Mouse (Mus musculus) kidney, postnatal 25 days (tissue): Measurements from ENCODE around the gene Ccnf.

Source experiments
- DNase-seq, 2 experiments: peaks; one replicate each; pipeline ENCODE4 v3.0.0; 2021; ENCODE audit warnings: mixed read lengths in 2 of 2

Gene Ccnf

GRCm38 (mm10) chr17:24251320-24252069 lies at the start of gene Ccnf:
Gene Ccnf (minus strand): TSS chr17:24251484.
- DNase-seq: peak; percentile 97 to 98

- no peak for DNase-seq
These were observed 49.4 kb upstream of the Ccnf start for GRCm38 (mm10) chr17:24300651-24301050.

DNA sequence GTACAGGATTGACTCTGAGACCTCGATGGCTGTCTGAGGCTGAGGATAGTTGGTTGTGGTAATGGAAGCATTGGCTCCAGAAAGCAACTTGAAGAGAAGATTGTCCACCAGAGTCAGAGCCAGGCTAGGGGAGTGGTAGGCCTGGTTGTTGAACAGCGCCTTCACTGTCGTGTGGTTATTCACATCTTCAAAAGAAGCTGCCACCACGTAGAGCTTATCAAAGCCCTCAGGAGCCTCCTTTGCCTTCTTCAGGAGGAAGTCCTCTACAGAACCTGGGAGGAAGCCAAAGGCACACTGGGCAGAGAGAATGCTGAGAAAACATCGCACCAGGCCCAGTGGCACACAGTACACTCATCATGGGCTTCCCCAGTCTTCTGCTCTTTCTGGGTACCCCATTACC lies 38.1 kb upstream of the Ccnf start:
- no peak for DNase-seq

DNA sequence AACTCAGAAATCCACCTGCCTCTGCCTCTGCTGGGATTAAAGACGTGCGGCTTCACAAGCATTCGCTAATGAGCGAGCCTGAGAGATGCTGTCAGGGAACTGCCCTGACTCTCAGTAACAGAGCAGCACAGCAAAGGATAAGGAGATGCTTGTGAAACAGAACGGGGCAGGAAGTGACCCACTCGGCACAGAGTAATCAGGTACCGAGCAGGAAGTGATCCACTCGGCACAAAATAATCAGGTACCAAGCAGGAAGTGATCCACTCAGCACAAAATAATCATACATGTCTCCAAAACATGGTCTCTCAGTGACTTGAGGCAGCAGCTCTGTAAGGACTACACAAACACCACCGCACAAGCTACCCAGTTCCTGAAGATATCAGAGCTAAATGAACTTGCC lies 37.2 kb upstream of the Ccnf start:
- DNase-seq: no peak

DNA sequence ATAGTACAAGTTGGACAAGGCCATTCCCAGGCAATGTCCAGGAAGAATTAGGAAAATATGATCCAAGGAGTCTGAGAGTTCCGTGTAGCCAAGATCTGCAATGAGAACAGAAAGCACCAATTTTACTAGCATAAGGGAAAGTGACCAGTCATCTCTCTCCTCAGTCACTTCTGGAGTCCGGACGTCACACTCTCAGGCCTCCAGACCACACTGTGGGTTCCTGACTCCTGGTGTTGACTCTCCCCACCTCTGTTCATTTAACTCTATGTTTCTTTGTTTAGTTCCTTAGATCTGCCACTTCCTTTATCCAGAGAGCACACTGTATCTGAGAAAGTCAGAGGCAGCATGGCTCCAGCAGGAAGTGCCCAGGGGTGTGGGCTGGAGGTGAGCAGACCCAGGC lies 34.4 kb upstream of the Ccnf start:
- DNase-seq: no peak

DNA sequence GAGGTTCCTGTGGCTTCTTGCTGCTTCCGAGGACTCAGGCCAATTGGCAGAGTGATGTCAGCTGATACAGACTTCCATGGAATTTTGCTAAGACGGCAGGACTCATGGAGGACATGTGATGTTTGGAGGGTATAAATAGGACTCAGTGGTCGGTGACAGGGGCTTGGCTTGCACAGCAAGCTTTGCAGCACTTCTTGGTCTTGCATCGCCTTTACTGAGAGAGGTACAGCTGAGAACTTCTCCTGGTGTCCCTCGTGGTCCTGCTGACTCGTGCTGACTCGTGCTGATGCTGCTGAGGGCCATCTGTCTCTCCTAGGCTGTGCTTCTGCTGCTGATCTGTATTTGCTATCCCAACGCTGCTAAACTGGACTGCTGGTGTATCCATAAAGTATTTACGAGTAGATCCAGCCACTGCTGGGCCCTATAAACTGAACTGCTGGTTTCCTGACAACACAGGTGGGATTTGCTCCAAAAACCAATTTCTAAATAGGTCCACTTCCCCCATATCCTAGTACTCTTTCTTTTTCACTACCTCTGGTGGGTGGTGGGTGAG lies 32.1 kb upstream of the Ccnf start:
- no peak for DNase-seq

DNA sequence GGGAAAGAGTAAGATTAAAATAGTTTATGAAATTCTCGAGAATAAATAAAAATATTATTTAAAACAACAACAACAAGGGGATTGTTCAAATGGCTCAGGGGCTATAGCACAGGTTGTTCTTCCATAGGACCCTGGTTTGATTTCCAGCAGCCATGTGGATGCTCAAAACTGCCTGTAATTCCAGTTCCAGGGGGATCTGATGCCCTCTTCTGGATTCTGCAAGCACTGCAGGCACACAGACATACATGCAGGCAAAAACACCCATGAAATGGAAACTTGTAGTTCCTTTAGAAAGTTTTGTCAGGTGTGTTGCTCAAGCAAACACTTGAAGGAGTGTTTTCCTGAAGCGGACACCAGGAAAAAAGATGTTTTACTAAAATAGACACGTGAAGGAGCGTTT lies 31.4 kb upstream of the Ccnf start:
- DNase-seq: peak in 1 of 2 experiments; percentile 23

DNA sequence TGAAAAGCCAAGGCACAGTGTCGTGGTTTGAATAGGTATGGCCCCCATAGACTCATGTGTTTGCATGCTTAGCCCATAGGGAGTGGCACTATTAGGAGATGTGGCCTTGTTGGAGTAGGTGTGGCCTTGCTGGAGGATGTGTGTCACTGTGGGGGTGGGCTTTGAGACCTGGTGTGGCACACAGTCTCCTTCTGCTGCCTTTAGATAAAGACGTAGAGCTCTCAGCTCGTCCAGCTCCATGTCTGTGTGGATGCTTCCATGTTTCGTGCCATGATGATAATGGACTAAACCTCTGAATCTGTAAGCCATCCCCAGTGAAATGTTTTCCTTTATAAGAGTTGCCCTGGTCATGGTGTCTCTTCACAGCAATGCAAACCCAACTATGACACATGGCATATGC lies 28.6 kb upstream of the Ccnf start:
- DNase-seq: no peak

DNA sequence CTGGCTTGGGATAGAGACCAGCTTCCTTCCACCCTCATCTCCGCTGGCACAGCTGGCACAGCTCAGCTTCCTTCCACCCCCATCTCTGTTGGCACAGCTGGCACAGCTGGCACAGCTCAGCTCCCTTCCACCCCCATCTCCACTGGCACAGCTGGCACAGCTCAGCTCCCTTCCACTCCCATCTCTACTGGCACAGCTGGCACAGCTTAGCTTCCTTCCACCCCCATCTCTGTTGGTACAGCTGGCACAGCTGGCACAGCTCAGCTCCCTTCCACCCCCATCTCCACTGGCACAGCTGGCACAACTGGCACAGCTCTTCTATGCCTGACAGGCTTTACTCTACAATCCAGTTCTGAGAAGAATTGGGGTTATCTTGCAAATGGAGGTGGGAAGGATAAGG lies 15.8 kb upstream of the Ccnf start:
- DNase-seq: no peak

DNA sequence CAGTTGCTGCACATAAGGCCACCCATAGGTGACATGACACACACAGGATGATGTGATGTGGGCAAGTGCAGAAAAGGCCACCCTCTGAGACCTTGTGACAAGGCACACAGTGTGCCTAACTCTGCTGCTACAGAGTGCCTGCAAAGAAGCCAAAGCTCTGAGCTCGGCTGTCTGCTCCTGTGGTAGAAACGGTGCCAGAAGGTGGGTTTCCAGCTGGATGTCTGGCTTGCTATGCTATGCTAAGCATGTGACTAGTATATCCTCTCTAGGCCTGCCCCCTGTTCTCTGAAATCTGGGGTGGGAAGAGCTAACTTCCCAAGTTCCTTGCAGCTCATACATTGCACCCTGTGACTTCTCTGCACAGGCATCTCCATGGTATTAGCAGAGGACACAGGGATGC lies 13.5 kb upstream of the Ccnf start:
- DNase-seq: no peak

DNA sequence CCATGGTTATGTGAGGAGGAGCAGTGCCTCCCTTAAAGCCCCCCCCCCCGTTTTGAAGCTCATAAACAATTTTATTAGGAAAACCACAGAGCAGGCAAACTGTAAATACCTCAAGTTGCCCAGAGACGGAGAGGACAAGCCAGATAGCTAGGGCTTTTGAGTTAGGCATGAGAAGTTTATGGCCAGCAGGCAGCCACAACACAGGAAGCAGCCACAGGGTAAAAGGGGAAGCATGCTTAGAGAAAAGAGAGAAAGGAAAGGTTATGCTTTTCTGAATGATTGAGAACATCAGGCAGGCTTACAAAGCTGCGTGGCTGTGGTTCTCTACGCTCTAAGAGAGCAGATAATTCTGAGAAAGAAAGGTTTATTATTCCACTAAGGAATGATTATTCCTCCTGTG lies 9.2 kb upstream of the Ccnf start:
- DNase-seq: no peak

GRCm38 (mm10) chr17:24259702-24260101 lies 8.4 kb upstream of the Ccnf start:
- DNase-seq: no peak

- DNase-seq: no peak
These were observed 7.7 kb upstream of the Ccnf start for GRCm38 (mm10) chr17:24258981-24259380.

- no peak for DNase-seq
These were observed 1.0 kb upstream of the Ccnf start for GRCm38 (mm10) chr17:24252329-24252728.

DNA sequence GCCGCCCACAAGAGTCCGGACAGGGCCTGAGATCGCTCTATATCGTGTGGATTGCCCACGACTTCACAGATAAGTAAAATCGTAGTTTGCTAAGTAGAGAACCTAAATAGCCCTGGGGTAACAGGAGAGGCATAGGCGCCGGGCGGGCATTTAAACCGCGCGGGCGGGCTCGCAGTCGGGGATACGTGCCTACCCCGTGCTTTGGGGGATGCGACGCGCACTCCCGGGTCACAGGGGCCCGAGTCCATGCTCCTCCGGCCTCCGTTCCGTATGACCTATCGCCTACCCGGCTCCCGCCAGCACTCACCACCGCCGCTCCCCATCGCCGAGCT lies 330 bp downstream of the Ccnf start:
- DNase-seq: no peak

- peak in 1 of 2 experiments; percentile 23 for DNase-seq
These were observed 2.6 kb downstream of the Ccnf start for GRCm38 (mm10) chr17:24248641-24249040.

DNA sequence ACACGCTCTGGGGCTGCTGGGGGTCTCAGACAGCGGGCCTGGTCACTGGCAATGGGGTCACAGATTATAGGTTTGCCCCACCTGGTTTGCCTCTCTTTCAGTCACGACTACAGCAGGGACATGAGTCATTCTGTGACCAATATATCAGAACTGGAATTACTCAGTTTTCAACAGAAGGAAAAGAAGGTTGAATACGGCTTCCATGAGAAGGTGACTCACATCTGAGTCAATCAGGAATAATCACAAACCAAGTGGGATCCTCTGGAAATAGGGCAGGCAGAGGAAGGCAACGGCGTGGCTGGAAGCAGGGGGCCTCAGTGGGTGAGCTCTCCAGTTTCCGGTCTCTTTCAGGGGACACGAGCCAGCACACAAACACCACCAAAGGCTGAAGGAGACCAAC lies 7.2 kb downstream of the Ccnf start:
- no peak for DNase-seq

- DNase-seq: peak in 1 of 2 experiments; percentile 68
These were observed 7.8 kb downstream of the Ccnf start for GRCm38 (mm10) chr17:24243311-24243969.

DNA sequence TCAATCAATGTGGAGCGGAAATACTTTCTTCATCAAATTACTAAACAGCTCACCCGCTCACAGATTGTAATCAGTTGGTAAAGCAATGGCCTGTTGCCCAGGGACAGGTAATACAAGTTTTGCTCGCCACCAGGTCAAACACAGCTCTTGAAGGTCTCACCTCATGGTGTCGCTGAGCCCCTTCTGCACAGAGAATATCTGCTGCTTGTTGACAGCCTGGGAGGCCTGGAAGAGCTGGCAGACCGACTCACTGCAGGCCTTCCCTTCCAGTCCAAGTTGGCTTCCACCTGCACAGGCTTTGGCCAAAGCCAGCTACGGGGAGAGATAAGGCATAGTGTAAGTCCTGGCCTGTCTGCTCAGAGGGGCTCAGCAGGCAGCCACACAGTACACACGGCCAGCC lies 14.4 kb downstream of the Ccnf start:
- no peak for DNase-seq

DNA sequence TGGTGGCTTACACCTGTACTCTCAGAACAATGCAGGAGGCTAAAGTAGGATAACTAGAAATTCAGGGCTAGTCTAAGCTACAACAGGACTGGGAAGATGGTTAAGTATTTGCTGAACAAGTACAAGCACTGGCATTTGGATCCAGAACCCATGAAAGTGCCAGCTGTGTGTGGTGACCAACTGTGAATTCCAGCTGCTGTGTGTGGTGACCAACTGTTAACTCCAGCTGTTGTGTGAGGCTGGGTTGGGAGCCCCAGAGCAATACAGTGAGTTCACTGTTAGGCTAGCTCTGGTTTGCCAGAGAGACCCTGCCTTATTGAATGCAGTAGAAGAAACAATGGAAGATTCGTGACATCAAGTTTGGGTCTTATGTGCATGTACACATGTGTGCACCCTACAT lies 14.8 kb downstream of the Ccnf start:
- no peak for DNase-seq

GRCm38 (mm10) chr17:24227941-24228340 lies 23.3 kb downstream of the Ccnf start:
- no peak for DNase-seq

- no peak for DNase-seq
These were observed 24.6 kb downstream of the Ccnf start for GRCm38 (mm10) chr17:24226721-24227120.

DNA sequence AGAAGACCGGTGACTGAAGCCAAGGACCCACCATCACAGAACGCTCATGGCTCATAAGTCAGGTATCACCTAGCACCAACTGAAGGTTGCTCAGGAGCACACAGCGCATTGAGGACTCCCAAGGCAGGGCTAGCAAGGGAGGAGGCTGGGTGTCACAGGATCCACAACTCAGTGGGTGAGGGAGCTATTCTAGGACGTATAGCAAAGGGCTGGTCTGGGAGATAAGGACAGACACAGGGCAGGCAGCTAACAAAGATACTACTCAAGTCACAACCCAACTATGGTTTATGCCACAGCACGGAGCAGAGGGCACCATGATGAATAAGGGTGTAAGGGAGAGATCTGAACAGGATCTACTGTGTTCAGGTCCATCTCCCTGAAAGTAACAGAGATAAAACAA lies 25.4 kb downstream of the Ccnf start:
- no peak for DNase-seq

GRCm38 (mm10) chr17:24224741-24225140 lies 26.5 kb downstream of the Ccnf start:
- no peak for DNase-seq

- no peak for DNase-seq
These were observed 27.8 kb downstream of the Ccnf start for GRCm38 (mm10) chr17:24223513-24223912.
